Mouse (Mus musculus): ENCODE results near the gene Tex30.
A peak's percentile ranks its signal among the peaks of the same experiment; 100 is the strongest.

Gene Tex30

DNA sequence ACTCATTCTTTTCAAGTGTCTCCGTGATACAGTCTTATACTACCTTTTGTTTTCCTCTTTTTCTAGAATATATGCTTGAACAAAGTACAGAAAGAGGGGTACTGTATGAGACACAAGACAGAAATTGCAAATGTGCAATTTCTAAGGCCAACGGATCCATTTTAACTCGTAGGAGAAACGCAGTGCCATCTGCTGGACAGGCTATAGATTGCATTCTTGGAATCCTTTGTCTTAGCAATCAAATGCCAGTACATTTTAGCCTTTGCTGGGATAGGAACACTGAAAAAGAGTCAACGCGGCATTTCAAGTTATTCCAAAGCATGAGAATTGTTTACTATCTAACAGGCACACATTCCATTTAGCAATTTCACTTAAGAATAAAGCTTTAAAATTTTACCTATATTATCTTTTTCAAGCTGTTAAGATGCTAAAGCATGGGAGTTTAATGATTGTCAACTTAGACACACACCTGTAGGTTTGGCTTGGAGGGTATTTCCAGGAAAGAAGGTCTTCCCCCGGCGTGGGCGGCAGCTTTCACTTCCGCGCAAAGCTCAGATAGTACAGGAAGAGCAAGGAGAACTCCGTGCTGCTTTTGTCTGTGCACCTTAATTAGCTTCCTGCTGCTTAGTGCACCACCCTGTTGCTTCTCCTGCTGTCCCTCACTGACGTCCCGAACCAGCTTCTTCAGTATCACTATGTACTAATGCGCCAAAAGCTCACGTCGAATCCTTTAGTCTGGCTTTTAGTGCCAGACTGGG, 60.3 kb downstream of the Tex30 start:
- DNase-seq = peak; percentile 69
